Mouse (Mus musculus): ENCODE measurements around the gene Foxo3. TPM values are rescaled to one million over a fixed set of nuclear protein-coding genes. Genes with fewer than 3 reads are reported as not detected.
A peak's percentile ranks its signal among the peaks of the same experiment; 100 is the strongest.

Gene Foxo3
- polyA plus RNA-seq, 2 experiments from 2014 or later, result 8.6 to 12.8 TPM

DNA sequence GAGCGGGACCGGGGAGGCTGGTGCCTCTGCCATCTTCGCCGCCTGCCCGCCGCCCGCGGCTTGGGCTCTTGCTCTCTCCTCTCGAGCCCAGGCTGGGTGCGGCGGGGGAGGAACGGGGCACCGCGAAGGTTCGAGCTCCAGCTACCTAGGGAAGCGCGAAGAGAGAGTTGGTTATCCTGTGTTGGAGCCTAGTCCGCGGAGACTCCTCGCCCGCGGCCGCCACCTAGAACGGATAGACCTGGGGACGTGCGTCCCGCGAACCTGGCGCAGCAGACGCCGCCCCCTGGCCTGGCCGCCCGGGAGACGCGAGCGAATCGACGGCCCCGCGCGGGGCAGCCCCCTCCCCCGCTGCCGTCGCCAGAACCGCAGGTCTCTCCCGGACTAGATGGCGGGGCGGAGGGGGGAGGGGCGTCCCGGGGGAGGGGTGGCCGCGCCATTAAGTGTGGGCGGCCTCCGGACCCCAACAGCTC is 1.1 kb downstream of the Foxo3 start:
- peak; percentile 1 for ATAC-seq

DNA sequence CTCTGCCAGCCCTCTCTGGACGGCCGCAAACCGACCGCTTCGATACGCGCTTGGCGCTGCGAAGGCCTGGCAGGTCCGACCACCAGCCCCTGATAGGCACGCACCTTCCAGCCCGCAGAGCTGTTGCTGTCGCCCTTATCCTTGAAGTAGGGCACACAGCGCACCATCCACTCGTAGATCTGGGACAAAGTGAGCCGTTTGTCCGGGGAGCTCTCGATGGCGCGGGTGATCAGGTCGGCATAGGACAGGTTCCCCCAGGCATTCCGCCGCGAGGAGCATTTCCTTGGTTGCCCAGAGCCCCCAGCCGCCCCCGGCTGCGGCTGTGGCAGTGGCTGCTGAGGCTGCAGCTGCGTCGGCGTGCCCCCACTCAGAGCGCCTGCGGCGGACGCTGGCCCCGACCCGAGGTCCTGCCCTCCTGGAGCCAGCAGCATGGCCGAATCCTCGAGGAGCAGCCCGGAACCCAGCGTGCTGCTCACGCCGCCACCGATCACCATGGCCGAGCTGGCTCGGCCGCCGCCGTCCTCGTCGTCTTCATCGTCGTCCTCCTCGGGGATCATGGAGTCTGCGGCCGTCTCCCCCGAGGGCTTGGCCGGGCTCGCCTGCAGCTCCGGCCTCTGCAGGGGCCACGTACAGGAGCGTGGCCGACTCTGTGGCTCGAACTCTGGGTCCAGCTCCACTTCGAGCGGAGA is 1.7 kb downstream of the Foxo3 start:
- ATAC-seq, result no peak

- ATAC-seq, result no peak
Observed at GRCm38 (mm10) chr10:42273760-42274691, 2.5 kb downstream of the Foxo3 start.

GRCm38 (mm10) chr10:42273403-42273759 is 3.2 kb downstream of the Foxo3 start:
- ATAC-seq, result no peak

- no peak for ATAC-seq
Observed at GRCm38 (mm10) chr10:42271454-42272230, 4.9 kb downstream of the Foxo3 start.

- ATAC-seq, result peak; percentile 1
Observed at GRCm38 (mm10) chr10:42270277-42271083, 6.1 kb downstream of the Foxo3 start.

DNA sequence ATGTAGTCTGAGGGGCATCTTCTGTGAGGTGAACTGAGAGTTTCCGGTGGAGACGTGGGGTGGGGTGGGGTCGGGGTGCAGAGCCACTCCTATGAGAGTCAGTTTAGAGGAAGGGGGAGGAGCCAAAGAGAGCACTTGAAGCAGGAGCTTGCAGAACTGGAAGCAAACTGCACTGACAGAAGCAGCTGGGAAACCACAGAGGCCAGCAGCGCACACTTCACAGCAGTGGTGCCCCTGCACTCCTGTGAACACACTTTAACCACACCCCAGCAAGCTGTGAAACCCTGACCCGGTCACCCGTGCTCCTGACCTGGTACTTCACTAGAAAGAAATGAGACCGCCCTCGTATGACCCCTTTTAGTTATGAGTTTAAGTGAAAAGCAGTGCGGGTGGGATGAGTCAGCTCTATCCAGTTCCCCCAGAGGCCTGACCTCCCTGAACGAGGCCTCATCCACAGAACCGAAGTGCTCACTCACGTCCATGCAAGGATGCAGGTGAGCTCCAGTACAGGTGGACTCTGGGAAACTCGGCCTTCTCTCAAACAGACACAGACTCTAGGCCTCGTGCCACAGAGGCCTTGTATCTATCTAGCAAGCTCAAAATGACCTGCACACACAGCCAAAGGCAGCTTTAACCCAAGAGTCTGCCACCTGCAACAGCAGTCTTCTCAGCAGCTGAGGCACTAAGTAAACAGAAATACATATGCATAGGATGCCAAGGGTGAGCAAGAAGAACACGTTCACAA is 7.1 kb downstream of the Foxo3 start:
- peak; percentile 86 for ATAC-seq

- ATAC-seq, result no peak
Observed at GRCm38 (mm10) chr10:42267811-42268545, 8.6 kb downstream of the Foxo3 start.

GRCm38 (mm10) chr10:42265021-42265689 is 11.4 kb downstream of the Foxo3 start:
- no peak for ATAC-seq

DNA sequence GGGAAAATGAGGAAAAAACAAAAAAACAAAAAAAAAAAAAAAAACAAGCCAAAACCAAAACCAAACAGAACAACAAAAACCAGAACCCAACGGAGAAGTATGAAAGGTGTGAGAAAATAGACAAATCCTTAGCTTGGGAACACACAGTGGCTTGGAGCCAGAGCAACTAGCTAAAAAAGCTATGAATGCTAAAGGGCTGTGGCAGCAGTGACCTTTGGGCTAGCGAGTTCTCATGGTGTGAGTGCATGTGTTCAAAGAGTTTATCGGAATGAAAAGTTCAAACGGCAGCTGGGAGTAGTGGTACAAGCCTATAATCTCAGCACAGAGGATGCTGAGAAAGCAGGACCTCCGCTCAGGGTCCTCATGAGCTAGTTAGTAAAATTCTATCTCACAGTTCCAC is 12.4 kb downstream of the Foxo3 start:
- ATAC-seq, result no peak

DNA sequence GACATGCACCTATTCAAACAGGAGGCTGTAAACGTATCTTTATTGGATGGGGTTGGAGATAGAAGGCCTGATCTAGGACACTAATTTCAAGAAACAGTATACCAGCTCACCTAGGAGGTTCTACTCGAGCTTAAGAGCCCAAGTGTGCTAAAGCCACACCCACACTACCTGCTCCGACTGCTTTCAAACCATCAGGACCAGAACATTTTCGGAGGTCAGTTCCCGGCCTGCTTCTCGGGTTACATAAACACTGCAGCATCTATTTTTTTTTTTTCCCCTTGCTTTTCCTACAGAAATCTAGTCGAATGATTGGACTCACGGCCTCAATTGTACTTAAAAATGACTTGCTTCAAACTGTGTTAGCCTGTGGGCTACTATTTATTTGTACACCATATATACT is 12.9 kb downstream of the Foxo3 start:
- no peak for ATAC-seq

GRCm38 (mm10) chr10:42262061-42262460 is 14.5 kb downstream of the Foxo3 start:
- no peak for ATAC-seq

DNA sequence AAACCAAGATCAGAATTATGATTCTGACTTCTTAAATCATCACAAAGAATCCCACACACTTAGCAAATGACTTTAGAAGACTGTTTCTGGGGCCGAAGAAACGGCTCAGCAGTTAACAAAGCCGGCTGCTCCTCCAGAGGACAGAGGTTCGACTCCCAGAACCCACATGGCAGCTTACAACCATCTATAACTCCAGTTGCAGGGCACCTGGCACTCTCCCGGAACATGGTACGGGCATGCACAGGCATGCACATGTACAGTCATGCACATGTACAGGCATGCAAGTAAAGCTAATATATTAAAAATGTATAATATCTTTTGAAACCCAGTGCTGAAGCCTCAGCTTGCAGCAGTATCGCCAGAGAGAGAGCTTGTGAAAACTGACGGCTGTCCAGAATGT is 15.5 kb downstream of the Foxo3 start:
- no peak for ATAC-seq

GRCm38 (mm10) chr10:42260523-42260922 is 16.0 kb downstream of the Foxo3 start:
- ATAC-seq, result no peak

GRCm38 (mm10) chr10:42259602-42260001 is 17.0 kb downstream of the Foxo3 start:
- no peak for ATAC-seq

DNA sequence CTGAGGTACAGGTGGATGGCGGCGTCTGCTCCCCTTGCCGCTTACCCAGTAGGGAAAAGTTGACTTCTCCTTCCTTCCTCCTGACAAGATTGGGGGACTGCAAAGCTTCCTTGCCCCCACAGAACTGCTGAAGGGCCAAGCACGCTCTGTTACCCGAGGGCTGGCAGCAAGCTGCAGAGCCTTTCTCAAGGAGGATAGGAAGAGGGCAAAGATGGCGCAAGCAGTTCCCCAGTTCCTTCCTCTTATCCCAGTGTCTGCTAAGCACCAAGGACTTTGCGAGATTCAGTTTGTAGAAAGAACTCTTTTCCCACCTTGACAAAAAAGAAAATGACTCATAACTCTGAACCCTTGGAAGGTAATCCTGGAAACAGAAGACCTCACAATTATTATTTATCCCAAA is 18.6 kb downstream of the Foxo3 start:
- ATAC-seq, result no peak

DNA sequence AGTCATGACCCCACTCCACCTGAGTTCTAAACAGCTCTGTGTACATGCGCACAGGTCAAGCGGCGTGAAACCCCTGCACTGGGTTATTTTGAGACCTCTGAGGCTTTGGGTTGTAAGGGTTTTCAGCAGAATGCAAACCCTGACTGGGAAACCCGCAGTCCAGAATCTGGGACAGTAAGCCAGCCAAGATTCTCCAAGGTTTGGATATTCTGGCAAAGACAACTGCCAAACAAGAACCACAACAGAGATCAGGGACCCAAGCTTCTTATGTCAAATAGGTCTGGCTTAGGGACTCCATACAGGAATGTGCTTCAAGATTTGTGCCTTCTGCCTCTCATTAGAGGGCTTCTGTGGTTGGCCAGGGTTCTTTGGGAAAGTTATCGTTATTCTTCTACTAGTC is 21.8 kb downstream of the Foxo3 start:
- no peak for ATAC-seq

DNA sequence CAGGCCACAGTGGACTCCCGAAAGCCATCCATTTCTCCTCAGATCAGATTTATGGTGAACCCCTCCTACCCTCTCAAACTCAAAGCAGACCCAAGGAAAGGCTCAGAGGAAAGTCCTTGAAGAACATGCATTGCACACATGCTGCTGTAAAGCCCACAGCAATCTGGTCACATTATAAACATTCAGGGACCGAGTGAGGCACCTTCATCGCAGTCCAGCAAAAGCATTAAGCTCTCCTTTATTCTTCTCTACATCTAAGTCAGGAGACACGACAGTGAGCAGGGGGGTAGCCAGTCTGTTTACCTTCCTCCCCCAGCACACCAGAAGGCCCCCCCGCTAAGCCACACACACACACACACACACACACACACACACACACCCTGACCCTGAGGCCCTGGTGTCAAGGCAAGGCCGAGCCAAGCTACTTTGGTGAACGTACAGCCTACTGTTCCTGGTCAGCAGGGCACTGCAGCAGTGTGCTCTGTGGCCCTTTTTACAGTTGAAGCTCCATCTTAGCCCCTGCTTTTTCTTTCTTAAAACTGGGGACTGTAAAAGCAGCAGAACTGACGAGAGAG is 24.7 kb downstream of the Foxo3 start:
- ATAC-seq, result no peak

DNA sequence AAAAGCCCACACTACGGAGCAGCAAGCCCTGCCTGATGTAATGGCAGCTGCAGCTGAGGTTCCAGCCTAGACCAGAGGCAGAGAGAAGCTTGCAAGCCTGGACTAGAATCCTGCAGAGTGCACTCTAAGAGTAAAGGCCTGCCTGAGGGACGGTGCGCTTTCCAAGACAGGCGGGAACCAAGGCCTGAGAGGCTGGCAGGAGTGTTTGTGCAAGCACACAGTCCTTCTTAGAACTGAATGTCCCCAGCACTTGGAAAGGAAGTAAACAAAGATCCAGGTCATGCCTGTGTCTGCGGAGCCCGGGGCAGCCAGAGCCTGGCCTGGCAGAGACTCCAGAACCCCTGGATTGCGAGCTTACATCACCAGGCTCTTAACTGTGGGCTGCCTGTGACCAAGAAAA is 25.4 kb downstream of the Foxo3 start:
- no peak for ATAC-seq

GRCm38 (mm10) chr10:42249965-42250364 is 26.6 kb downstream of the Foxo3 start:
- ATAC-seq, result no peak
